Mouse (Mus musculus) c-Kit-positive CD71-positive TER-119-positive erythroid progenitor cells, embryonic 14.5 days (primary cell): Measurements from ENCODE around the gene Slc24a4.
"Not testable (repeated sequence)": the region's sequence is repeated elsewhere in the genome, so short reads cannot be mapped to it uniquely, and the experiment has no call there.

Experiments used
- DNase-seq: peaks from one replicate; pipeline ENCODE4 v3.0.0-alpha.2; 2013; ENCODE audit warnings: low spot score

The Slc24a4 gene

GRCm38 (mm10) chr12:102250316-102250715 is 121.8 kb downstream of the Slc24a4 start:
- no peak for DNase-seq

GRCm38 (mm10) chr12:102251070-102251469 is 122.5 kb downstream of the Slc24a4 start:
- DNase-seq: no peak

GRCm38 (mm10) chr12:102251985-102252384 is 123.5 kb downstream of the Slc24a4 start:
- DNase-seq: no peak

GRCm38 (mm10) chr12:102252525-102252924 is 124.0 kb downstream of the Slc24a4 start:
- DNase-seq: no peak

GRCm38 (mm10) chr12:102255012-102255411 is 126.5 kb downstream of the Slc24a4 start:
- no peak for DNase-seq

GRCm38 (mm10) chr12:102258522-102259112 is 130.1 kb downstream of the Slc24a4 start:
- peak; percentile 4 for DNase-seq

GRCm38 (mm10) chr12:102261933-102262396 is 133.4 kb downstream of the Slc24a4 start:
- DNase-seq: no peak

GRCm38 (mm10) chr12:102262809-102263208 is 134.3 kb downstream of the Slc24a4 start:
- no peak for DNase-seq

- DNase-seq: no peak
Measured at GRCm38 (mm10) chr12:102263249-102263648, 134.7 kb downstream of the Slc24a4 start.

GRCm38 (mm10) chr12:102266433-102266832 is 137.9 kb downstream of the Slc24a4 start:
- no peak for DNase-seq

- no peak for DNase-seq
Measured at GRCm38 (mm10) chr12:102269144-102269543, 140.6 kb downstream of the Slc24a4 start.

- no peak for DNase-seq
Measured at GRCm38 (mm10) chr12:102270776-102271405, 142.4 kb downstream of the Slc24a4 start.

- no peak for DNase-seq
Measured at GRCm38 (mm10) chr12:102271447-102271846, 142.9 kb downstream of the Slc24a4 start.

- DNase-seq: no peak
Measured at GRCm38 (mm10) chr12:102275833-102276443, 147.4 kb downstream of the Slc24a4 start.

- not testable (repeated sequence) for DNase-seq
Measured at GRCm38 (mm10) chr12:102280290-102280689, 151.8 kb downstream of the Slc24a4 start.

- DNase-seq: no peak
Measured at GRCm38 (mm10) chr12:102280867-102281503, 152.5 kb downstream of the Slc24a4 start.

GRCm38 (mm10) chr12:102282126-102282525 is 153.6 kb downstream of the Slc24a4 start:
- DNase-seq: no peak

GRCm38 (mm10) chr12:102282763-102283482 is 154.4 kb downstream of the Slc24a4 start, which contains the start of gene Rin3:
Rin3 (plus strand) TSS chr12:102283048.
- DNase-seq: no peak

GRCm38 (mm10) chr12:102283483-102284266 is 155.1 kb downstream of the Slc24a4 start:
- no peak for DNase-seq

GRCm38 (mm10) chr12:102284267-102284610 is 155.7 kb downstream of the Slc24a4 start:
- DNase-seq: no peak

- DNase-seq: no peak
Measured at GRCm38 (mm10) chr12:102284618-102285159, 156.2 kb downstream of the Slc24a4 start.
